Mouse (Mus musculus) stomach, postnatal 0 days (tissue): ENCODE results near the gene Sorcs3. TPM values are rescaled to one million over a fixed set of nuclear protein-coding genes. Genes with fewer than 3 reads are reported as not detected.

Source experiments
- ATAC-seq: fragments of 200-750 bp; cut with Nextera tagmentation; 2 replicates; pipeline ENCODE4 v1.8.0; 2017; ENCODE audit not compliant: low FRiP score, low TSS enrichment
- DNase-seq: peaks from one replicate; pipeline ENCODE4 v3.0.0-alpha.2; 2016; ENCODE audit warnings: low spot score
- H3K27ac ChIP-seq: fragments of 300-500 bp; sonication (generic); replicated peaks from 2 replicates; pipeline ENCODE4 v1.5.1; 2014; ENCODE audit warnings: mild to moderate bottlenecking, control low read depth
- H3K27me3 ChIP-seq: fragments of 300-500 bp; sonication (generic); 2 replicates; pipeline ENCODE4 v1.6.1; 2014; ENCODE audit warnings: low read length; ENCODE audit not compliant: control insufficient read depth, insufficient read depth
- H3K36me3 ChIP-seq: fragments of 300-500 bp; sonication (generic); 2 replicates; pipeline ENCODE4 v1.6.1; 2014; ENCODE audit warnings: low read length, mixed read lengths; ENCODE audit not compliant: control insufficient read depth, insufficient read depth
- H3K4me1 ChIP-seq: fragments of 300-500 bp; sonication (generic); replicated peaks from 2 replicates; pipeline ENCODE4 v1.6.1; 2014; ENCODE audit warnings: antibody characterized with exemption; ENCODE audit not compliant: control insufficient read depth, insufficient read depth
- H3K4me2 ChIP-seq: fragments of 300-500 bp; sonication (generic); replicated peaks from 2 replicates; pipeline ENCODE4 v1.6.1; 2014; ENCODE audit warnings: low read depth, mild to moderate bottlenecking, control low read depth, moderate library complexity
- H3K4me3 ChIP-seq: fragments of 300-500 bp; sonication (generic); 2 replicates; pipeline ENCODE4 v1.5.1; 2014; ENCODE audit warnings: low read depth, low read length, control low read depth
- H3K9ac ChIP-seq: fragments of 300-500 bp; sonication (generic); 2 replicates; pipeline ENCODE4 v1.6.1; 2014; ENCODE audit warnings: mild to moderate bottlenecking, low read length, control low read depth, mixed read lengths
- H3K9me3 ChIP-seq: fragments of 300-500 bp; sonication (generic); 2 replicates; pipeline ENCODE4 v1.6.1; 2016; ENCODE audit warnings: low read length; ENCODE audit not compliant: control insufficient read depth
- CTCF ChIP-seq: IDR thresholded peaks from 2 replicates; pipeline ENCODE4 v1.5.1; 2016; ENCODE audit warnings: antibody characterized with exemption, low read depth, mild to moderate bottlenecking, moderate library complexity
- EP300 ChIP-seq: optimal IDR thresholded peaks from 2 replicates; pipeline ENCODE3; 2016; ENCODE audit warnings: antibody characterized with exemption
- WGBS: fragments of 180-500 bp; shearing (Covaris S2); extraction: QIAGEN DNeasy Blood & Tissue Kit; methylation state at CpG from one replicate; pipeline ENCODE4 v1.1.7; 2014; 5-methylcytosine and 5-hydroxymethylcytosine counted together
- polyA plus RNA-seq: library from polyadenylated mRNA; unstranded; fragments of >200 nt; fragmentation: Nextera tagmentation; extraction: Ambion mirVana; gene quantifications from 2 replicates; pipeline ENCODE4 v1.2.1, GENCODE M21; 2015

Gene Sorcs3
- polyA plus RNA-seq, 1 experiment from 2014 or later: 0.28 TPM

DNA sequence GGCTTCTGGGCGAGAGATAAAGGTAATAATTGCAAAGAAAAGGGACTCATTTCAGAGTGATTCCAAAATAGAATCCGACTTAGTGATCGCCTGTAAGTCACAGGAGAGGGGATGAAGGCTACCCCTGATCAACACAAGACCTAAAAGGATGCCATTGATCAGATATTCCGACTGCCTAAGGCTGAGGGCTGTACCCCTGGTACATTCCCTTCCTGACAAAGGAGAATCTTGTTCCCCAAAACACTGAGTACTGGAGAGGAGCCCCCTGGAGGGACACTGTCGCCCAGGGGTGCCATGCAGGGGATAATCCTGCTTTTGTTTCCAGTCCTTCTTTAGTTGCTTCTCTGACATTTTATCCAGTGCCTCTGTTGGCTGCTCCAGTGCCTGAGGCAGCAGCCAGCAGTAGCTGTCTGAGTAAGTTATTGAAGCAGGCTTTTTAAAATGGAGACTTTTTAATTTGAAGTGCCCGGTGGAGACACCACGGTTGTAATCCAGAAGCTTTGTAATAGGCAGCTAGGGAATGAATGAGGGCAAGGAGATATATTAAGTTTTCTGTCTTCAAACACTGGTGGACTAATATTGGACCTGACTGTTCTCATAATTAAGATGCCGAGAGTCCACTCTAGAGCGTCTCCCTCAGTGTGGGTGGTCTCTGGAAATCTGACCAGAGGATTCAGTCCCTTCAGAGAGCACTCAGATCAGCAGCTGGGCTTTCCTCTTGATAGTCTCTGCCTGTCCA, 342.5 kb downstream of the Sorcs3 start:
- Histone ChIP-seq H3K27ac (no peak overlapping the region), H3K27me3 (no peaks in the 10 kb centered on the region), H3K4me3 (no peak overlapping the region), H3K4me1 (no peaks in the 10 kb centered on the region), H3K9ac (no peak overlapping the region), H3K4me2 (no peak overlapping the region), H3K36me3 (no peaks in the 10 kb centered on the region), H3K9me3 (no peaks in the 10 kb centered on the region)
- TF ChIP-seq EP300 (no peak), CTCF (no peak)
- DNase-seq (no peak), ATAC-seq (no peak)
- 43% methylated on average over 9 of the region's 9 CpGs for WGBS

DNA sequence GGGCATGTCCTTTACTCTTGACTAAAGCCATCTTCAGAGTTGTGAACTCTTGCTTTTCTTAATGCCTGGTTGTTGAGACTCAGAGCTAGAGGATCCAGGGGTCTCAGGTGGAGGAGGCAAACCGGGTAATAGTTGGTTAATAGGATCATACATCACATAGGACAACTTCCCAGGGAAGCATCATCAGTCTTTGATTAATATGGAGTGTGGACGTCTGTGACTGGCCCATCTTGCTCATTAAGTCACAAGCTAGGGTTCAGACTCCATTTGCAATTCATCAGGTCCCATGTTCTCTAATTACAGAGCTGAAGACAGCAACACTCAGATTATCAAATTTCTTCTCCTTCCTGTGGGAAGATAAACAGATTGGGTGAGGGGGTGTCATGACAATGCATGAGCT, 353.6 kb downstream of the Sorcs3 start:
- ATAC-seq (no peak), DNase-seq (no peak)
- TF ChIP-seq CTCF: no peak
- TF ChIP-seq EP300: no peak
- no peak overlapping the region for H3K27ac ChIP-seq
- no peaks in the 10 kb centered on the region for H3K9me3 ChIP-seq
- 46% methylated on average over 2 of the region's 2 CpGs for WGBS
- no peak overlapping the region for H3K4me3 ChIP-seq
- H3K9ac ChIP-seq: no peak overlapping the region
- no peaks in the 10 kb centered on the region for H3K4me1 ChIP-seq
- H3K36me3 ChIP-seq: no peaks in the 10 kb centered on the region
- no peak overlapping the region for H3K4me2 ChIP-seq
- H3K27me3 ChIP-seq: no peaks in the 10 kb centered on the region

DNA sequence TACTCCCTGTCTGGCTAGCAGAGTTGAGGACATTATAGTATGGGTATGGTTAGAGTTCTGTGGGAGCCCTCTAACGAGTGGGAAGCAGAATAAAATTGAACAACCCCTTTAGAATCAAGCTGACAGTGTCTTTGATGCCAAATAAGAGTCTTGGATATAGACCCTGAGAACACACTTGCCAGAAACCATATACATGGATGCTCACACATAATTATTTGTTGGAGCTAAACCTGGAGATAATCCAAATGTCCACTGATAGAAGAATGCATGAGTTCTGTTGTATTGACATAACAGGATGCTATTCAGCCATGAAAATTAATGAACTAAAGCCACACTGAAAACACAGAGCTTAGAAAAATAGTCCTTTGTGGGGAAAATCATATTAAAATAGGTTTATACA, 369.9 kb downstream of the Sorcs3 start:
- H3K4me1 ChIP-seq: no peaks in the 10 kb centered on the region
- no peak overlapping the region for H3K4me3 ChIP-seq
- no peaks in the 10 kb centered on the region for H3K36me3 ChIP-seq
- no peak overlapping the region for H3K4me2 ChIP-seq
- no peaks in the 10 kb centered on the region for H3K9me3 ChIP-seq
- DNase-seq (no peak), ATAC-seq (no peak)
- H3K27me3 ChIP-seq: no peaks in the 10 kb centered on the region
- no peak for TF ChIP-seq EP300
- no peak for TF ChIP-seq CTCF
- WGBS: 63% methylated on average over 1 of the region's 1 CpGs
- no peak overlapping the region for H3K9ac ChIP-seq
- H3K27ac ChIP-seq: no peak overlapping the region

DNA sequence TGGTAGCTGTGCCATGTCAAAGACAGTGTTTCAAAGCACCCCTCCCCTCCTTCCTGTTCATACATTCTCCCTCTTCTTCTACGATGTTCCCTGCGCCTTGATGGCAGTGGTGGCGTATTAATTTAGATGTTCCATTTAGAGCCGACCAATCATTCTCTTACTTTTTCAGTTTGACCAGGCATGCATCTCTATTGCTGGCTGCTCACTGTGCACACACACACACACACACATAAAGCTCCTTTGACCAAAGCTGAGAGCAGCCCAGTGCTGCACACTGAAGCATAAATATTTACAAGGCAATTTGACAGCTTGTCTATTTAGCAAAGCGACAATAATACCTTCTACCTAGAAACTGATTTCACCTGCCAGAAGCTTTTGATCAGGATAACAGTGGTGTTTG, 371.3 kb downstream of the Sorcs3 start:
- Histone ChIP-seq H3K9ac (no peak overlapping the region), H3K27me3 (no peaks in the 10 kb centered on the region), H3K27ac (no peak overlapping the region), H3K4me1 (no peaks in the 10 kb centered on the region), H3K36me3 (no peaks in the 10 kb centered on the region), H3K4me3 (no peak overlapping the region), H3K4me2 (no peak overlapping the region), H3K9me3 (no peaks in the 10 kb centered on the region)
- WGBS: 45% methylated on average over 5 of the region's 5 CpGs
- ATAC-seq: no peak
- no peak for DNase-seq
- TF ChIP-seq CTCF: no peak
- no peak for TF ChIP-seq EP300

GRCm38 (mm10) chr19:48584938-48585560, 379.2 kb downstream of the Sorcs3 start:
- Histone ChIP-seq H3K4me2 (no peak overlapping the region), H3K27me3 (no peaks in the 10 kb centered on the region), H3K9ac (no peak overlapping the region), H3K4me3 (no peak overlapping the region), H3K4me1 (no peaks in the 10 kb centered on the region), H3K27ac (no peak overlapping the region), H3K36me3 (no peaks in the 10 kb centered on the region), H3K9me3 (no peaks in the 10 kb centered on the region)
- ATAC-seq (no peak), DNase-seq (no peak)
- no peak for TF ChIP-seq CTCF
- TF ChIP-seq EP300: no peak
- 68% methylated on average over 8 of the region's 8 CpGs for WGBS

GRCm38 (mm10) chr19:48616951-48617350, 411.1 kb downstream of the Sorcs3 start:
- ATAC-seq (no peak), DNase-seq (no peak)
- 25% methylated on average over 1 of the region's 1 CpGs for WGBS
- no peak for TF ChIP-seq EP300
- no peak for TF ChIP-seq CTCF
- H3K4me1 ChIP-seq: no peaks in the 10 kb centered on the region
- no peak overlapping the region for H3K4me3 ChIP-seq
- no peak overlapping the region for H3K27ac ChIP-seq
- H3K9ac ChIP-seq: no peak overlapping the region
- no peak overlapping the region for H3K4me2 ChIP-seq
- H3K9me3 ChIP-seq: no peaks in the 10 kb centered on the region
- no peaks in the 10 kb centered on the region for H3K27me3 ChIP-seq
- no peaks in the 10 kb centered on the region for H3K36me3 ChIP-seq
